Mouse (Mus musculus): ENCODE results near the gene Cfl2. TPM values are rescaled to one million over a fixed set of nuclear protein-coding genes. Genes with fewer than 3 reads are reported as not detected.

Gene Cfl2
- polyA plus RNA-seq, 1 experiment: 120 TPM

DNA sequence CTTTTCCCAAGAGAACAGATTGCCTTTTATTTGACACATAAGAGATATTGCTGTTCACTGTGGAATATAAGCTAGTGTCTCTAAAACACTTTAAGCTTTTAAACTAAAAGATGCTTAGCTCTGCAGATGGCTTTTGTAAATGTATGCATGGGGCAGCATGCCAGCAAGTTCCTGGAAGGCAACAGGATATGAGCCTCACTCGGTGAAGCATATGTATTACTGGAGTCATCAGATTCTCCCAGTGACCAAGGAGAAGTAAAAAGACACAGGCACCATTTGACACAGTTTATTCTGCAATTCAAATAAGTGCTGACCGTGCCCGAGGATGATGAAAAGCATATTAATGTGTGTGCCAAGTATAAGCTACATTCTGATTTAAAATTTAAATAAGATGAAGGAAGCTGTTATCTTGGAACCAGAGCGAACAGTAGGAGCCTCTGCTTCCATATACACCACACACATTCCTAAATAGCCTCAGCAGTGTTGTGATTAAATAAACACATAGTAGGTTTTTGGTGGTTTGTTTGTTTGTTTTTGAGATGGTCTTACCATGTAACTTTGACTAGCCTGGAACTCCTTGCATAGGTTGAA lies 39.7 kb downstream of the Cfl2 start:
- H3K79me2 ChIP-seq (ENCODE audit: control insufficient read depth, insufficient read depth): no peaks in the 10 kb centered on the region
- no peaks in the 10 kb centered on the region for H3K27me3 ChIP-seq (ENCODE audit: control insufficient read depth, insufficient read depth, insufficient read length)
- TF ChIP-seq TCF3 (IDR thresholded peaks at IDR 0.05; ENCODE audit: insufficient read length, low read depth): no peak
- no peak for TF ChIP-seq MYOG (IDR thresholded peaks at IDR 0.05; ENCODE audit: control insufficient read depth in 1 of 3, insufficient read depth in 1 of 3, insufficient read length in 2 of 3, low read depth in 2 of 3)
- no peak for TF ChIP-seq MYOD1 (IDR thresholded peaks at IDR 0.05; ENCODE audit: control insufficient read depth in 1 of 3, insufficient read length in 2 of 3, low read depth in 2 of 3)
- TF ChIP-seq POLR2A (IDR thresholded peaks at IDR 0.05; ENCODE audit: insufficient read length, low read depth): no peak
- TF ChIP-seq REST (IDR thresholded peaks at IDR 0.05; ENCODE audit: insufficient read depth, insufficient read length): no peak
- no peak for TF ChIP-seq USF1 (IDR thresholded peaks at IDR 0.05; ENCODE audit: low read depth)
- no peak for TF ChIP-seq E2F4 (IDR thresholded peaks at IDR 0.05; ENCODE audit: insufficient read depth)
- no peak for TF ChIP-seq MAX (IDR thresholded peaks at IDR 0.05; ENCODE audit: low read depth)
- no peak for TF ChIP-seq SRF (IDR thresholded peaks at IDR 0.05; ENCODE audit: control insufficient read depth, insufficient read length, low read depth)
- no peak for TF ChIP-seq TCF12 (IDR thresholded peaks at IDR 0.05; ENCODE audit: insufficient read depth, poor library complexity, severe bottlenecking)
- TF ChIP-seq CEBPB (IDR thresholded peaks at IDR 0.05; ENCODE audit: insufficient read depth, poor library complexity, severe bottlenecking): no peak
- no peak for TF ChIP-seq POLR2AphosphoS2 (IDR thresholded peaks at IDR 0.05; ENCODE audit: insufficient read length, low read depth)
- H3ac ChIP-seq (ENCODE audit: control insufficient read depth, insufficient read length): no peak overlapping the region
- H3K4me3 ChIP-seq: no peak overlapping the region
- H3K4me2 ChIP-seq (ENCODE audit: low read depth): no peak overlapping the region
- no peaks in the 10 kb centered on the region for H3K36me3 ChIP-seq (ENCODE audit: control insufficient read depth, insufficient read depth)

DNA sequence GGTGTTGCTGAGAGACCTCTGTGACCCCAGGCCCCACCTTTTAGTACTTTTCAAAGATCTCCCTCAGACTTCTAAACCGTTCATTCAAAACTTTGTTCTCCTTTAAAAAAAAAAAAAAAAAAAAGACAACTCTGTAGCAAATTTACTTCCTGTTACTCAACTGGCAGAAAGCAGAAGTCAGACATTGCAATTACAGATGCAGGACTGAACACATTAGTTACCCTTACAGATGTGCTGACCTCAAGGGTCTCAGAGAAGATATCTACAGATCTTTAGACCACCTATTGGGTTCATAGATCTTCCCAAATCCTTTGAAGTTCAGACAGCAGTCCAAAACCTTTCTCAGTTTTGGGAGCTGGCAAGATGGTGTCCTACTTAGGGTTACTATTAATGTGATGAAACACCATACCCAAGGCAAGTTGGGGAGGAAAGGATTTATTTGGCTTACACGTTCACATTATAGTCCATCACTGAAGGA lies 42.0 kb downstream of the Cfl2 start:
- Histone ChIP-seq H3ac (ENCODE audit: control insufficient read depth, insufficient read length) (no peak overlapping the region), H3K36me3 (ENCODE audit: control insufficient read depth, insufficient read depth) (no peaks in the 10 kb centered on the region), H3K4me3 (no peak overlapping the region), H3K27me3 (ENCODE audit: control insufficient read depth, insufficient read depth, insufficient read length) (no peaks in the 10 kb centered on the region), H3K4me2 (ENCODE audit: low read depth) (no peak overlapping the region), H3K79me2 (ENCODE audit: control insufficient read depth, insufficient read depth) (no peaks in the 10 kb centered on the region)
- TF ChIP-seq MYOD1 (IDR thresholded peaks at IDR 0.05; ENCODE audit: control insufficient read depth in 1 of 3, insufficient read length in 2 of 3, low read depth in 2 of 3) (no peak), MAX (IDR thresholded peaks at IDR 0.05; ENCODE audit: low read depth) (no peak), E2F4 (IDR thresholded peaks at IDR 0.05; ENCODE audit: insufficient read depth) (no peak), POLR2AphosphoS2 (IDR thresholded peaks at IDR 0.05; ENCODE audit: insufficient read length, low read depth) (no peak), TCF12 (IDR thresholded peaks at IDR 0.05; ENCODE audit: insufficient read depth, poor library complexity, severe bottlenecking) (no peak), MYOG (IDR thresholded peaks at IDR 0.05; ENCODE audit: control insufficient read depth in 1 of 3, insufficient read depth in 1 of 3, insufficient read length in 2 of 3, low read depth in 2 of 3) (no peak), REST (IDR thresholded peaks at IDR 0.05; ENCODE audit: insufficient read depth, insufficient read length) (no peak), POLR2A (IDR thresholded peaks at IDR 0.05; ENCODE audit: insufficient read length, low read depth) (no peak), SRF (IDR thresholded peaks at IDR 0.05; ENCODE audit: control insufficient read depth, insufficient read length, low read depth) (no peak), TCF3 (IDR thresholded peaks at IDR 0.05; ENCODE audit: insufficient read length, low read depth) (no peak), USF1 (IDR thresholded peaks at IDR 0.05; ENCODE audit: low read depth) (no peak), CEBPB (IDR thresholded peaks at IDR 0.05; ENCODE audit: insufficient read depth, poor library complexity, severe bottlenecking) (no peak)

DNA sequence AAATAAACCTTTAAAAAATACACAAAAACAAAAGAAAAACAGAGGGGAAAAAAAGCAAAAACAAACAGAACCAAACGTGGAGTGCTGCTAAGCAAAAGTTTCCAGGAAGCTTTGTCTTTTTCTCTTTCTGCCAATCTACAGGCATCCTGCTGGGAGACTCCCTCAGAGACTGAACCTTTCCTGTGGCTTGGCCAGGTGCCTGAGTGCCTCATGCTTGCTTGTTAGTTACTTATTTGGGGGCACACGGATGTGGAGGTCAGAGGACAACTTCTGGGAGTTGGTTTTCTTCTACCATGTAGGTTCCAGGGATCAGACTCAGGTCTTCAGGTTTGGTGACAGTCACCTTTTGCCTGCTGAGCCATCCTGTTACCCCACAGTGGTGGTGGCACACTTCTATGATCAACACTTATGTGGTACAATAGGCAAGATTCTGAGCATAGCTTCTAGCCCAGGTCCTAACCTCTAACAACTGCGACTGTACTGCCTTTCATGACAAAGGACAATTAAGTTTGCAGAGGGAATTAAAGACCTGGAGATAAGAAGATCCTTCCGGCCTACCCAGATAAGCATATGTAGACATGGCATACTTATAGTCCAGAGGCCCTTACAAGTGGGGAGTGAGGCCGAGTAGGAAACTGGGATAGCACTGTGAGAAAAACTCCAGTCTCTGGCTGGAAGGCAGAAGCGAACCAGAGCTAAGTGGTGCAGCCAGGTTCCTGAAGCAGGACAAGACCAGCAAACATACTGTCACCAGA lies 43.3 kb downstream of the Cfl2 start:
- no peak overlapping the region for H3K4me2 ChIP-seq (ENCODE audit: low read depth)
- H3K4me3 ChIP-seq: no peak overlapping the region
- H3ac ChIP-seq (ENCODE audit: control insufficient read depth, insufficient read length): no peak overlapping the region
- no peaks in the 10 kb centered on the region for H3K36me3 ChIP-seq (ENCODE audit: control insufficient read depth, insufficient read depth)
- H3K79me2 ChIP-seq (ENCODE audit: control insufficient read depth, insufficient read depth): no peaks in the 10 kb centered on the region
- no peak for TF ChIP-seq REST (IDR thresholded peaks at IDR 0.05; ENCODE audit: insufficient read depth, insufficient read length)
- no peak for TF ChIP-seq MAX (IDR thresholded peaks at IDR 0.05; ENCODE audit: low read depth)
- TF ChIP-seq MYOD1 (IDR thresholded peaks at IDR 0.05; ENCODE audit: control insufficient read depth in 1 of 3, insufficient read length in 2 of 3, low read depth in 2 of 3): no peak
- no peak for TF ChIP-seq USF1 (IDR thresholded peaks at IDR 0.05; ENCODE audit: low read depth)
- TF ChIP-seq MYOG (IDR thresholded peaks at IDR 0.05; ENCODE audit: control insufficient read depth in 1 of 3, insufficient read depth in 1 of 3, insufficient read length in 2 of 3, low read depth in 2 of 3): no peak
- no peak for TF ChIP-seq POLR2AphosphoS2 (IDR thresholded peaks at IDR 0.05; ENCODE audit: insufficient read length, low read depth)
- TF ChIP-seq CEBPB (IDR thresholded peaks at IDR 0.05; ENCODE audit: insufficient read depth, poor library complexity, severe bottlenecking): no peak
- TF ChIP-seq E2F4 (IDR thresholded peaks at IDR 0.05; ENCODE audit: insufficient read depth): no peak
- no peak for TF ChIP-seq TCF12 (IDR thresholded peaks at IDR 0.05; ENCODE audit: insufficient read depth, poor library complexity, severe bottlenecking)
- TF ChIP-seq TCF3 (IDR thresholded peaks at IDR 0.05; ENCODE audit: insufficient read length, low read depth): no peak
- TF ChIP-seq POLR2A (IDR thresholded peaks at IDR 0.05; ENCODE audit: insufficient read length, low read depth): no peak
- TF ChIP-seq SRF (IDR thresholded peaks at IDR 0.05; ENCODE audit: control insufficient read depth, insufficient read length, low read depth): no peak
- no peaks in the 10 kb centered on the region for H3K27me3 ChIP-seq (ENCODE audit: control insufficient read depth, insufficient read depth, insufficient read length)

DNA sequence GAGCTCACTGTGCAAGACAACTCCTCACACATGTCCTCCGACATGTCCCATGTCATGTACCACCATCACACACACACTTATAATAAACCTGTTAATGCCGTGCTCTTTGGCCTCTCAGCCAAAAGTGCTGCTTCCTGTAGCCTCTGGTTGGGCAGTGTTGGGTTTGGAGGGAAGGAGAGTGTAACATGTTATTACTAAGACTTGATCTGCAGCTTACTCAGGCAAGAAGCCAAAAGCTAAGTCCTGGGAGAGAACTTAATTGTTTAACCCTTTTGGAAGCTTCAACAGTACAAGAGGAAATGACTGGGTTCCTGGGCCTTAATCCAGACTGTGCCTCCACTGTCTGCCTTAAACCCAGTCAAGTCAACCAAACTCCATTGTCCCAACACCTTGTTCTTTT lies 52.5 kb downstream of the Cfl2 start:
- H3K27me3 ChIP-seq (ENCODE audit: control insufficient read depth, insufficient read depth, insufficient read length): no peaks in the 10 kb centered on the region
- TF ChIP-seq POLR2AphosphoS2 (IDR thresholded peaks at IDR 0.05; ENCODE audit: insufficient read length, low read depth) (no peak), USF1 (IDR thresholded peaks at IDR 0.05; ENCODE audit: low read depth) (no peak), E2F4 (IDR thresholded peaks at IDR 0.05; ENCODE audit: insufficient read depth) (no peak), POLR2A (IDR thresholded peaks at IDR 0.05; ENCODE audit: insufficient read length, low read depth) (no peak), MYOD1 (IDR thresholded peaks at IDR 0.05; ENCODE audit: control insufficient read depth in 1 of 3, insufficient read length in 2 of 3, low read depth in 2 of 3) (no peak), REST (IDR thresholded peaks at IDR 0.05; ENCODE audit: insufficient read depth, insufficient read length) (no peak), TCF12 (IDR thresholded peaks at IDR 0.05; ENCODE audit: insufficient read depth, poor library complexity, severe bottlenecking) (no peak), TCF3 (IDR thresholded peaks at IDR 0.05; ENCODE audit: insufficient read length, low read depth) (no peak), SRF (IDR thresholded peaks at IDR 0.05; ENCODE audit: control insufficient read depth, insufficient read length, low read depth) (no peak), MAX (IDR thresholded peaks at IDR 0.05; ENCODE audit: low read depth) (no peak), CEBPB (IDR thresholded peaks at IDR 0.05; ENCODE audit: insufficient read depth, poor library complexity, severe bottlenecking) (no peak), MYOG (IDR thresholded peaks at IDR 0.05; ENCODE audit: control insufficient read depth in 1 of 3, insufficient read depth in 1 of 3, insufficient read length in 2 of 3, low read depth in 2 of 3) (no peak)
- H3K4me2 ChIP-seq (ENCODE audit: low read depth): no peak overlapping the region
- no peak overlapping the region for H3ac ChIP-seq (ENCODE audit: control insufficient read depth, insufficient read length)
- H3K36me3 ChIP-seq (ENCODE audit: control insufficient read depth, insufficient read depth): no peaks in the 10 kb centered on the region
- no peak overlapping the region for H3K4me3 ChIP-seq
- H3K79me2 ChIP-seq (ENCODE audit: control insufficient read depth, insufficient read depth): no peaks in the 10 kb centered on the region
